8 mouse cellular contexts compared by ENCODE assay signal in the genomic region with DNA sequence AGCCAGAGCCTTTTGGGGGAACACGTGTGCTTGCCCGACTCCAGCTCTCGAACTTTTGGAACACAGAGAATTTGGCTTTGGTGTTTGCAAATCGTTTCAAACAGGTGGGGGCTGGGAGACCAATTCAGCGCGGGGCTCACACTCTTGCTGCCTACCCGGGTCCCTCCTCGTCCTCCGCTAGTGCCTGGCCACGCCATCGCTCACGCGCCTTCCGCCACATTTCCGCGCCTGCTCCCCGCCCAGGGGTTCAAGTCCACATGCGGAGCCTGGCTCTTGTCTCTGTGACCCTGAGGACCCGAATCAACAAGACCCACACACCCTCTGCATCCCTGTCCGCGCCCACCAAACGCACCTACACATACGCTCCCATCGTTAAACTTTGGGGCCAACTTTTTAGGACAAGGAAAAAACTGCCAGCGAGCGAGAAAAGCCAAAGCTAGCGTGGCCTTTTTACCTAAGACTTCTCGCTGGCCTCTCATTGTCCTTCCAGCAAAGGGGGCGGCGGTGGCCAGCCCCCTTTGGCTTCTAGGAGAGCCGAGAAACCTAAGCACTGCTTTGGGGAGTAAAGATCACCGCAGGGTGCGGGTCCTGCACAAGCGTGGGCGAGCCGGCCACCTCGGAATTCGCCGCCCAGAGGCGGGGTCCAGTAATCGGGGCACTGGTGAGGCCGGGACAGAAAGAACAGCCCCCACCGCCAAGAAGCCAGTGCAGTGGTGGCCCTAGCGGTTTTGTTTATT. TPM values are rescaled to one million over a fixed set of nuclear protein-coding genes. Genes with fewer than 3 reads are reported as not detected.
A peak's percentile ranks its signal among the peaks of the same experiment; 100 is the strongest.
DNase-seq lines count a peak whose midpoint lies in the region; ATAC-seq and TF ChIP-seq lines count a peak whose summit lies in the region.

No protein-coding gene starts in this region.

- in situ Hi-C loops in Patski (cut with MboI; ENCODE audit: low pct_unique_long_range_greater_than_20kb), result no loop called here

- ATAC-seq in erythroblast, adult 5-6 weeks (replicated peaks; ENCODE audit: low FRiP score, poor library complexity, severe bottlenecking), result no peak
- peak; percentile 27 for ATAC-seq in Patski
- ATAC-seq in heart, embryonic 15.5 days (replicated peaks; ENCODE audit: insufficient number of reproducible peaks, insufficient read depth, low FRiP score, low read depth), result peak; percentile 56
- peak; percentile 55; the same call in 1 of the 2 replicates for ATAC-seq in limb, embryonic 11.5 days (ENCODE audit: insufficient number of reproducible peaks, low FRiP score, low TSS enrichment, low read depth)
- peak; percentile 63 for ATAC-seq in midbrain, embryonic 14.5 days (ENCODE audit: low FRiP score, low TSS enrichment)
- ATAC-seq in CD4-positive, CD25-positive, alpha-beta regulatory T cell, adult 4 months, result no peak

- CTCF ChIA-PET in Patski (lab: Charles Lee), result interaction anchor here (1.0 to 1.9 kb wide), 3 partner anchors 17 to 116 kb away, joined by 4 to 6 read pairs (median 6); no protein-coding TSS in a partner anchor

- H3K4me2 ChIP-seq in heart, embryonic 15.5 days, result peak overlapping the region; percentile 96
- H3K4me2 ChIP-seq in limb, embryonic 11.5 days (ENCODE audit: low read depth, severe bottlenecking), result peak overlapping the region; percentile 85
- peak overlapping the region; percentile 96 for H3K4me2 ChIP-seq in midbrain, embryonic 14.5 days (ENCODE audit: low read length)

- DNase-seq in Patski (ENCODE audit: low read depth, low spot score), result no peak
- peak; percentile 66 for DNase-seq in embryo, embryonic 10.5 days (ENCODE audit: low spot score)
- peak; percentile 71 for DNase-seq in limb, embryonic 11.5 days (ENCODE audit: low spot score)
- no peak for DNase-seq in midbrain, embryonic 14.5 days

- H3K27me3 ChIP-seq in erythroblast, embryonic 14.5 days (ENCODE audit: control insufficient read depth), result peaks cover 47% of the 10 kb centered on the region
- H3K27me3 ChIP-seq in Patski, result no peaks in the 10 kb centered on the region
- no peaks in the 10 kb centered on the region for H3K27me3 ChIP-seq in heart, embryonic 15.5 days
- H3K27me3 ChIP-seq in limb, embryonic 11.5 days (ENCODE audit: control insufficient read depth, insufficient read depth, low read length), result no peaks in the 10 kb centered on the region
- H3K27me3 ChIP-seq in midbrain, embryonic 14.5 days (ENCODE audit: control insufficient read depth, insufficient read depth, low read length), result no peaks in the 10 kb centered on the region

- peak overlapping the region; percentile 83 for H3K9ac ChIP-seq in heart, embryonic 15.5 days
- H3K9ac ChIP-seq in limb, embryonic 11.5 days (ENCODE audit: low read length), result peak overlapping the region; percentile 73
- H3K9ac ChIP-seq in midbrain, embryonic 14.5 days (replicated peaks; ENCODE audit: low read length), result peak overlapping the region; percentile 30

- under 1% methylated on average over 44 of the region's 44 CpGs for WGBS in heart, embryonic 15.5 days
- under 1% methylated on average over 44 of the region's 44 CpGs for WGBS in limb, embryonic 11.5 days
- WGBS in midbrain, embryonic 14.5 days, result under 1% methylated on average over 44 of the region's 44 CpGs

- H3K36me3 ChIP-seq in erythroblast, embryonic 14.5 days (ENCODE audit: control insufficient read depth), result no peaks in the 10 kb centered on the region
- no peaks in the 10 kb centered on the region for H3K36me3 ChIP-seq in heart, embryonic 15.5 days
- H3K36me3 ChIP-seq in limb, embryonic 11.5 days (ENCODE audit: control insufficient read depth, insufficient read depth, low read length), result no peaks in the 10 kb centered on the region
- H3K36me3 ChIP-seq in midbrain, embryonic 14.5 days (ENCODE audit: control insufficient read depth, insufficient read depth, low read length), result no peaks in the 10 kb centered on the region

- POLR2A ChIA-PET in Patski (lab: Charles Lee), result interaction anchor here (1.3 kb wide), 1 partner anchor 18 kb away, joined by 4 read pairs; no protein-coding TSS in a partner anchor

- peak overlapping the region; percentile 98 for H3K27ac ChIP-seq in heart, embryonic 15.5 days
- H3K27ac ChIP-seq in limb, embryonic 11.5 days (replicated peaks; ENCODE audit: low read depth, low read length), result peak overlapping the region; percentile 49; the same call in 1 of the 2 replicates
- no peak overlapping the region for H3K27ac ChIP-seq in midbrain, embryonic 14.5 days (replicated peaks; ENCODE audit: low read depth, low read length)

- H3K9me3 ChIP-seq in erythroblast, embryonic 14.5 days (ENCODE audit: control insufficient read depth, low read length), result no peaks in the 10 kb centered on the region
- no peaks in the 10 kb centered on the region for H3K9me3 ChIP-seq in heart, embryonic 15.5 days (replicated peaks)
- H3K9me3 ChIP-seq in limb, embryonic 11.5 days (ENCODE audit: control insufficient read depth, low read length), result peaks cover 5% of the 10 kb centered on the region; the same call in 1 of the 2 replicates
- H3K9me3 ChIP-seq in midbrain, embryonic 14.5 days (ENCODE audit: control insufficient read depth, low read length), result 0 out of 2 replicates have a peak, but pooled peaks cover 5% of the 10 kb centered on the region

- H3K4me3 ChIP-seq in erythroblast, embryonic 14.5 days (replicated peaks), result peak overlapping the region; percentile 64
- H3K4me3 ChIP-seq in heart, embryonic 15.5 days, result peak overlapping the region; percentile 76
- H3K4me3 ChIP-seq in limb, embryonic 11.5 days (ENCODE audit: low read depth, low read length), result peak overlapping the region; percentile 84
- H3K4me3 ChIP-seq in midbrain, embryonic 14.5 days (replicated peaks; ENCODE audit: low read depth, low read length), result peak overlapping the region; percentile 70

- H3K4me1 ChIP-seq in erythroblast, embryonic 14.5 days (ENCODE audit: control insufficient read depth), result peaks cover 18% of the 10 kb centered on the region
- H3K4me1 ChIP-seq in heart, embryonic 15.5 days (replicated peaks), result peaks cover 21% of the 10 kb centered on the region
- peaks cover 9% of the 10 kb centered on the region for H3K4me1 ChIP-seq in limb, embryonic 11.5 days (ENCODE audit: control insufficient read depth, insufficient read depth, low read length)
- H3K4me1 ChIP-seq in midbrain, embryonic 14.5 days (ENCODE audit: control insufficient read depth, insufficient read depth, low read length), result peaks cover 17% of the 10 kb centered on the region

- TF ChIP-seq CTCF in Patski (IDR thresholded peaks at IDR 0.05), result no peak

RNA-seq across cellular contexts. Expression of a gene that starts 0.5 kb away (rescaled TPM):
- 0.16 and 0.17 TPM in 2 replicates for polyA plus RNA-seq in erythroblast, embryonic 14.5 days (2012)
- not detected in 2 replicates for total RNA-seq in erythroblast, adult 5-6 weeks (2015; ENCODE audit: low replicate concordance)
- not detected in 2 replicates for total RNA-seq in erythroblast, adult 5-6 weeks (2017; ENCODE audit: low replicate concordance)
- 24.3 TPM for polyA plus RNA-seq in Patski (2021)
- polyA plus RNA-seq in heart, embryonic 15.5 days (2015; fragmentation: Nextera tagmentation; extraction: Ambion mirVana), result 6.7 and 7.5 TPM in 2 replicates
- 13.4 and 14.7 TPM in 2 replicates for polyA plus RNA-seq in limb, embryonic 11.5 days (2014; fragmentation: Nextera tagmentation; extraction: Ambion mirVana)
- 34.9 and 41.8 TPM in 2 replicates for polyA plus RNA-seq in midbrain, embryonic 14.5 days (2014; fragmentation: Nextera tagmentation; extraction: Ambion mirVana)
- polyA plus RNA-seq in CD4-positive, CD25-positive, alpha-beta regulatory T cell, adult 4 months (2017; shearing (Covaris generic)), result under 1 TPM; 0.08 to 0.54 TPM

Comparison
In these comparisons a context has a peak if more than half of its experiments do, and no peak if none do; other contexts are left out.
1. ATAC-seq: peak in Patski (single experiment), heart, embryonic 15.5 days (single experiment), limb, embryonic 11.5 days (single experiment) and midbrain, embryonic 14.5 days (single experiment); none in erythroblast, adult 5-6 weeks (single experiment) and CD4-positive, CD25-positive, alpha-beta regulatory T cell, adult 4 months (single experiment).
2. DNase-seq: peak in embryo, embryonic 10.5 days (single experiment) and limb, embryonic 11.5 days (single experiment); none in Patski (single experiment) and midbrain, embryonic 14.5 days (single experiment).
3. H3K9ac ChIP-seq: peak in every context shown above with its lines; median percentile 83 in heart, embryonic 15.5 days; 73 in limb, embryonic 11.5 days; 30 in midbrain, embryonic 14.5 days.
4. Peak in every context shown above with its lines, with median percentiles within 50 percentile points of each other: H3K4me3 ChIP-seq and H3K4me2 ChIP-seq.